Mouse (Mus musculus) hindbrain, embryonic 10.5 days (tissue): ENCODE results near the gene Fosl2. TPM values are rescaled to one million over a fixed set of nuclear protein-coding genes. Genes with fewer than 3 reads are reported as not detected.

Source experiments
- DNase-seq: peaks from one replicate; pipeline ENCODE4 v3.0.0-alpha.2; 2017; ENCODE audit warnings: low spot score
- H3K27ac ChIP-seq: fragments of 300-500 bp; sonication (generic); 2 replicates; pipeline ENCODE4 v1.5.1; 2016; ENCODE audit warnings: mild to moderate bottlenecking, moderate library complexity
- H3K27me3 ChIP-seq: fragments of 300-500 bp; sonication (generic); 2 replicates; pipeline ENCODE4 v1.6.1; 2016; ENCODE audit warnings: mild to moderate bottlenecking; ENCODE audit not compliant: poor library complexity, insufficient read depth, severe bottlenecking
- H3K36me3 ChIP-seq: fragments of 300-500 bp; sonication (generic); 2 replicates; pipeline ENCODE4 v1.6.1; 2016; ENCODE audit warnings: mild to moderate bottlenecking, moderate library complexity
- H3K4me1 ChIP-seq: fragments of 300-500 bp; sonication (generic); replicated peaks from 2 replicates; pipeline ENCODE4 v1.6.1; 2016; ENCODE audit warnings: mild to moderate bottlenecking
- H3K4me3 ChIP-seq: fragments of 300-500 bp; sonication (generic); 2 replicates; pipeline ENCODE4 v1.5.1; 2016; ENCODE audit warnings: mild to moderate bottlenecking, moderate library complexity
- H3K9me3 ChIP-seq: fragments of 300-500 bp; sonication (generic); 2 replicates; pipeline ENCODE4 v1.6.1; 2016; ENCODE audit warnings: mild to moderate bottlenecking, moderate library complexity
- WGBS: fragments of 180-500 bp; shearing (Covaris S2); methylation state at CpG from one replicate; pipeline ENCODE4 v1.1.7; 2016; 5-methylcytosine and 5-hydroxymethylcytosine counted together
- polyA plus RNA-seq: library from polyadenylated mRNA; unstranded; fragments of >200 nt; fragmentation: Nextera tagmentation; extraction: Ambion mirVana; gene quantifications from 2 replicates; pipeline ENCODE4 v1.2.1, GENCODE M21; 2016

Gene Fosl2
- polyA plus RNA-seq, 1 experiment from 2014 or later: 0.55 TPM

- Histone ChIP-seq H3K27me3 (no peaks in the 10 kb centered on the region), H3K4me1 (peaks cover 2% of the 10 kb centered on the region; the same call in 1 of the 2 replicates), H3K27ac (no peak overlapping the region), H3K36me3 (no peaks in the 10 kb centered on the region), H3K9me3 (no peaks in the 10 kb centered on the region), H3K4me3 (no peak overlapping the region)
- DNase-seq: no peak
- WGBS: 80% methylated on average over 3 of the region's 3 CpGs
Measured at GRCm38 (mm10) chr5:32199136-32199535, 63.5 kb downstream of the Fosl2 start.

GRCm38 (mm10) chr5:32199594-32199993, 64.0 kb downstream of the Fosl2 start:
- 93% methylated on average over 3 of the region's 3 CpGs for WGBS
- H3K36me3 ChIP-seq: no peaks in the 10 kb centered on the region

GRCm38 (mm10) chr5:32204653-32205052, 69.1 kb downstream of the Fosl2 start:
- WGBS: 78% methylated on average over 4 of the region's 4 CpGs
- Histone ChIP-seq H3K4me1 (no peaks in the 10 kb centered on the region), H3K36me3 (no peaks in the 10 kb centered on the region), H3K4me3 (no peak overlapping the region), H3K27me3 (no peaks in the 10 kb centered on the region), H3K9me3 (no peaks in the 10 kb centered on the region), H3K27ac (no peak overlapping the region)
- no peak for DNase-seq

More at GRCm38 (mm10) chr5:32199594-32199993, 64.0 kb downstream of the Fosl2 start:
- H3K9me3 ChIP-seq: no peaks in the 10 kb centered on the region
- H3K27me3 ChIP-seq: no peaks in the 10 kb centered on the region
- no peak for DNase-seq
- no peak overlapping the region for H3K4me3 ChIP-seq
- H3K4me1 ChIP-seq: peaks cover 2% of the 10 kb centered on the region; the same call in 1 of the 2 replicates
- no peak overlapping the region for H3K27ac ChIP-seq

- WGBS: 76% methylated on average over 2 of the region's 2 CpGs
- no peaks in the 10 kb centered on the region for H3K4me1 ChIP-seq
- H3K36me3 ChIP-seq: no peaks in the 10 kb centered on the region
- no peak overlapping the region for H3K4me3 ChIP-seq
- H3K27ac ChIP-seq: no peak overlapping the region
- no peaks in the 10 kb centered on the region for H3K27me3 ChIP-seq
- H3K9me3 ChIP-seq: no peaks in the 10 kb centered on the region
- DNase-seq: no peak
Measured at GRCm38 (mm10) chr5:32206726-32207125, 71.1 kb downstream of the Fosl2 start.

Other genes with a start within 250 kb of the Fosl2 start
- gene Plb1, start 96.9 kb downstream of the Fosl2 start, polyA plus RNA-seq: 0.16 TPM in 1 of 2 replicates, not detected in the other